Mouse (Mus musculus): ENCODE measurements at regions not wholly inside any gene's neighbourhood (a gene's known extent, or its start where the extent isn't known, plus 50 kb on each side); places are given as distances from the start of the nearest gene placed in this dataset.

DNA sequence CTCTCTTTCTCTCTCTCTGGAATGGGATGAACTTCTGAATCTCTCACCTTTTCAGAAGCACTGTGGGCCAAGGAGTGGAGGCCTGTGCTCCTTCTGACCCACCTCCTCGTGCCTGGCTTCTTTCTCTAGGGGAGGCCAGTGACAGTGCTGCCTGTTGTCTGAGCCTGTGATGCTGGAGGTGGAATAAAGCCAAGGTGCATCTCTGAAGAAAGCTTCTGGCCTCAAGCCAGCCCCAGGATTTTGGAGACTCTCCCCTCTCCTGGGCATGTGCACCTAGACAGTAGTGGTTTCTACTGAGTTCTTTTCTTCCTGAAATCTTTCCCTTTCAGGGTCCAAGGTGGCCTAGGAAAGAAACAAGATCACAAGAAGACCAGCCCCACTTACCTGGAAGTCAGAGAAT is 63.3 kb upstream of the Polg start:
- TF ChIP-seq EP300 (IDR thresholded peaks at IDR 0.05; ENCODE audit: insufficient read depth, low read depth, low read length) (no peak), POLR2A (IDR thresholded peaks at IDR 0.05; ENCODE audit: insufficient read depth, low read length) (no peak), CTCF (IDR thresholded peaks at IDR 0.05; ENCODE audit: low read depth, low read length) (no peak)
- Histone ChIP-seq H3K9me3 (replicated peaks; ENCODE audit: control insufficient read depth, insufficient read depth, low read length, poor library complexity, severe bottlenecking) (no peaks in the 10 kb centered on the region), H3K36me3 (ENCODE audit: control insufficient read depth, insufficient read depth, low read length, poor library complexity, severe bottlenecking) (no peaks in the 10 kb centered on the region), H3K4me3 (ENCODE audit: low read depth, low read length) (no peak overlapping the region), H3K4me1 (ENCODE audit: control insufficient read depth, insufficient read depth, low read length) (peaks cover 2% of the 10 kb centered on the region), H3K27me3 (ENCODE audit: control insufficient read depth, insufficient read depth, low read length, poor library complexity, severe bottlenecking) (no peaks in the 10 kb centered on the region; the same call in none of the 2 replicates), H3K27ac (ENCODE audit: insufficient read depth, low read length) (no peak overlapping the region), H3K9ac (ENCODE audit: low read depth, poor library complexity, severe bottlenecking) (no peak overlapping the region)

DNA sequence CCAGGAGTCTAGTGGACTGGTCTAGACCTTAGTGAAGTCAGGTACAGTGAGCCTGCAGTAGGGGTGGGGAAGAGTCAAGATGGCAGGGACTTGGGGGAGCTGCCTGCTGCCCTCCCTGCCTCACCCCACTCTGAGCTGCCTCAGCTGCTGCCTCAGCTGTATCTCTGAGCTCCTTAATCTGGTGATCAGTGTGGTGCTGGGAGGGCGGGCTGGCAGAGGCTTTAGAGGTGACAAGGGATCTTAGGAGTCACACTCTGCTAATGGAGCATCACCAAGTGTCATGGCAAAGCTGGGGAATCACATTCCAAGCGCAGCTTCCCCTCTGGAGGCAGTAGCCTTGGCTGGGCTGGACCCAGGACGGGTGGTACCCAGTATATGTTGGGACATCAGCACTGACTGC is 61.8 kb upstream of the Polg start:
- H3K27ac ChIP-seq (ENCODE audit: insufficient read depth, low read length) = no peak overlapping the region
- H3K27me3 ChIP-seq (ENCODE audit: control insufficient read depth, insufficient read depth, low read length, poor library complexity, severe bottlenecking) = no peaks in the 10 kb centered on the region
- peaks cover 2% of the 10 kb centered on the region for H3K4me1 ChIP-seq (ENCODE audit: control insufficient read depth, insufficient read depth, low read length)
- TF ChIP-seq CTCF (IDR thresholded peaks at IDR 0.05; ENCODE audit: low read depth, low read length) = no peak
- no peak for TF ChIP-seq EP300 (IDR thresholded peaks at IDR 0.05; ENCODE audit: insufficient read depth, low read depth, low read length)
- no peak for TF ChIP-seq POLR2A (IDR thresholded peaks at IDR 0.05; ENCODE audit: insufficient read depth, low read length)
- H3K9me3 ChIP-seq (replicated peaks; ENCODE audit: control insufficient read depth, insufficient read depth, low read length, poor library complexity, severe bottlenecking) = no peaks in the 10 kb centered on the region
- no peaks in the 10 kb centered on the region for H3K36me3 ChIP-seq (ENCODE audit: control insufficient read depth, insufficient read depth, low read length, poor library complexity, severe bottlenecking)
- H3K9ac ChIP-seq (ENCODE audit: low read depth, poor library complexity, severe bottlenecking) = no peak overlapping the region
- no peak overlapping the region for H3K4me3 ChIP-seq (ENCODE audit: low read depth, low read length)

DNA sequence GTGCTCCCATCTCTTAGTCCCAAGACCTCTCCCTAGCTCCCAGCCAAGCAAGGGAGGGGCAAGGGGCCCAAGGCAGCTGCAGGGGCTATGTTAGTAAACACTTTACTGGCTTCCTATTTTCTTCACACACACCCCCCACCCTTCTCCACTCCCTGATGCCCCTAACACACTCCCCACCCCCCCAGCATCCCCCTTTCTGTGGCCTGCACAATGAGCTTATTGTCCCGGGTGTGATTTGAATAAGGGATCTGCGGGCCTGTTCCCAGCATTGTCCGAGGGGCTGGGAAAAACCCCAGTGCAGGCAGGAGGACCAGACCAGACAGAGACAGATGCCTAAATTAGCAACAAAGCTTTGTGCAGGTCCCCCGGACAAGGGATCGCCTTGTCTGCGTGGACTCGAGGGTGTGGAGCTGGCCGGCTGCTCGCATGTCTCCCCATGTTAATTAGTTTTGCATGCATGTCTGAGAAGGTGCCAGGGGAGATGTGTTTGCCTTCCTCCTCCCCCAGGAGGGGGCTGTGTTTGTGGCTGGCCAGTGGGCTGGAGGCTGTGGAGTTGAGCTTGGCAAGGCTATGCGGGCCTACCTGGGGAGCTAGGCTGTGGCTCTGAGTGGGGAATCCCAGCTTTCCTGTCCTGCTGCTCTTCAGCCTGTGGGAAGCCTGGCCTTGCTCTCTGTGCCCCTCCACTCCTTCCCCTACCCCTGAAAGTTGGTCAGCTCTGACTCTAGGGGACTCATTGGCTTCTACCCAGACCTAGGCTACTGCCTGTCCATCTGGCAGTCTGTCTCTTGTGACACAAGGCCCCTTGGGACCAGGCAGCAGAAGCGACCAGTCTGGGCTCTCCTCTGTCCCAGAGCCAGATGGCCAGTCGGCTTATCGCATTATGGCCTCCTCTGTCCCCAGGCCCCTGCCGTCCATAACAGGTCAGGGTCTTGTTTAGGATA is 59.8 kb upstream of the Polg start:
- no peak overlapping the region for H3K4me3 ChIP-seq (ENCODE audit: low read depth, low read length)
- no peaks in the 10 kb centered on the region; the same call in 1 of the 2 replicates for H3K27me3 ChIP-seq (ENCODE audit: control insufficient read depth, insufficient read depth, low read length, poor library complexity, severe bottlenecking)
- no peaks in the 10 kb centered on the region for H3K9me3 ChIP-seq (replicated peaks; ENCODE audit: control insufficient read depth, insufficient read depth, low read length, poor library complexity, severe bottlenecking)
- H3K36me3 ChIP-seq (ENCODE audit: control insufficient read depth, insufficient read depth, low read length, poor library complexity, severe bottlenecking) = no peaks in the 10 kb centered on the region
- H3K9ac ChIP-seq (ENCODE audit: low read depth, poor library complexity, severe bottlenecking) = no peak overlapping the region
- H3K27ac ChIP-seq (ENCODE audit: insufficient read depth, low read length) = no peak overlapping the region
- H3K4me1 ChIP-seq (ENCODE audit: control insufficient read depth, insufficient read depth, low read length) = peaks cover 2% of the 10 kb centered on the region
- TF ChIP-seq EP300 (IDR thresholded peaks at IDR 0.05; ENCODE audit: insufficient read depth, low read depth, low read length) = 0 out of 2 replicates have a peak, but pooled peaks have one; percentile 13
- TF ChIP-seq POLR2A (IDR thresholded peaks at IDR 0.05; ENCODE audit: insufficient read depth, low read length) = no peak
- TF ChIP-seq CTCF (IDR thresholded peaks at IDR 0.05; ENCODE audit: low read depth, low read length) = no peak

DNA sequence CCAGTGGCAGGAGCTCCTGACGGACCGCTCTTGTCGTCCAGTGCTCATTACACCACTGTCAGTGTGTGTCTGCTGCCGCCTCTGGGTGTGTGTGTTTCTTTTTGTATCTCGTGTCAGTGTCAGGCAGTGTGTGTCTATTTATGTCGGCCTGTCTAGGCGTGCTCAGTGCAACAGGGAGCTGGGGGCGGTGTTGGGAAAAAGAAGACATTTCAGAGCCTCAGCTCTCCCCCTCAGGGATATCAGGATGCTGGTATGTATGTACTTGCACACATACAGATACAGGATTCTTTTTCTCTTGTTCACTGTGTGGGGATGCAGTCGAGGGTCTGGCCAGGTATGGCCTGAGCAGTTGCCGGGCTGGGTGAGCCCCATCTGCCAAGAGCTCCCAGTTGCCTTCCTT is 58.8 kb upstream of the Polg start:
- no peaks in the 10 kb centered on the region for H3K36me3 ChIP-seq (ENCODE audit: control insufficient read depth, insufficient read depth, low read length, poor library complexity, severe bottlenecking)
- no peak overlapping the region for H3K9ac ChIP-seq (ENCODE audit: low read depth, poor library complexity, severe bottlenecking)
- H3K4me3 ChIP-seq (ENCODE audit: low read depth, low read length) = no peak overlapping the region
- H3K27me3 ChIP-seq (ENCODE audit: control insufficient read depth, insufficient read depth, low read length, poor library complexity, severe bottlenecking) = no peaks in the 10 kb centered on the region; the same call in 1 of the 2 replicates
- TF ChIP-seq CTCF (IDR thresholded peaks at IDR 0.05; ENCODE audit: low read depth, low read length) (no peak), EP300 (IDR thresholded peaks at IDR 0.05; ENCODE audit: insufficient read depth, low read depth, low read length) (no peak), POLR2A (IDR thresholded peaks at IDR 0.05; ENCODE audit: insufficient read depth, low read length) (no peak)
- no peaks in the 10 kb centered on the region for H3K9me3 ChIP-seq (replicated peaks; ENCODE audit: control insufficient read depth, insufficient read depth, low read length, poor library complexity, severe bottlenecking)
- H3K27ac ChIP-seq (ENCODE audit: insufficient read depth, low read length) = no peak overlapping the region
- H3K4me1 ChIP-seq (ENCODE audit: control insufficient read depth, insufficient read depth, low read length) = peaks cover 2% of the 10 kb centered on the region

DNA sequence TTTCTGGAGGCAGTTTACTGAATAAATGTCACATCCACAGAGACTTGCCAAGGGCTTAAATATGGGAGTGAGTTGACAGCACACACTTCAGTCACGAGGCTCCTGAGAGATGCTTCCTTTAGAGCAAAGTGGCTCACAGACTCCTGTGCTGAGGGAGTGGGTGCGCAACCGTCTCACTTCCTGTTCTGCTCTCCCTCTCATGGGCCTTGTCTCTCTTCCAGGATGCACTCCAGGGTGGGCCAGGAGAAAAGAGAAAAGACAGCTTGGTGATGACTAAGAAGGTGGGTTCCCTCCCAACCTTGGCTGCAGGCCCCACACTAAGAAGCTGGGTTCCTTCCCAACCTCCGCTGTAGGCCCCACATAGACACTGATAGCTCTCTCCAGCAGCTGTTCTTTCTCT is 57.5 kb upstream of the Polg start:
- no peak overlapping the region for H3K9ac ChIP-seq (ENCODE audit: low read depth, poor library complexity, severe bottlenecking)
- H3K27me3 ChIP-seq (ENCODE audit: control insufficient read depth, insufficient read depth, low read length, poor library complexity, severe bottlenecking) = no peaks in the 10 kb centered on the region; the same call in 1 of the 2 replicates
- H3K9me3 ChIP-seq (replicated peaks; ENCODE audit: control insufficient read depth, insufficient read depth, low read length, poor library complexity, severe bottlenecking) = no peaks in the 10 kb centered on the region
- H3K4me1 ChIP-seq (ENCODE audit: control insufficient read depth, insufficient read depth, low read length) = peaks cover 2% of the 10 kb centered on the region
- no peak for TF ChIP-seq EP300 (IDR thresholded peaks at IDR 0.05; ENCODE audit: insufficient read depth, low read depth, low read length)
- no peak for TF ChIP-seq CTCF (IDR thresholded peaks at IDR 0.05; ENCODE audit: low read depth, low read length)
- TF ChIP-seq POLR2A (IDR thresholded peaks at IDR 0.05; ENCODE audit: insufficient read depth, low read length) = no peak
- H3K27ac ChIP-seq (ENCODE audit: insufficient read depth, low read length) = no peak overlapping the region
- no peaks in the 10 kb centered on the region for H3K36me3 ChIP-seq (ENCODE audit: control insufficient read depth, insufficient read depth, low read length, poor library complexity, severe bottlenecking)
- H3K4me3 ChIP-seq (ENCODE audit: low read depth, low read length) = no peak overlapping the region

GRCm38 (mm10) chr7:79522046-79522445 is 55.9 kb upstream of the Polg start:
- H3K27me3 ChIP-seq (ENCODE audit: control insufficient read depth, insufficient read depth, low read length, poor library complexity, severe bottlenecking) = no peaks in the 10 kb centered on the region; the same call in 1 of the 2 replicates
- no peak overlapping the region for H3K9ac ChIP-seq (ENCODE audit: low read depth, poor library complexity, severe bottlenecking)
- H3K4me3 ChIP-seq (ENCODE audit: low read depth, low read length) = no peak overlapping the region
- H3K36me3 ChIP-seq (ENCODE audit: control insufficient read depth, insufficient read depth, low read length, poor library complexity, severe bottlenecking) = no peaks in the 10 kb centered on the region
- TF ChIP-seq CTCF (IDR thresholded peaks at IDR 0.05; ENCODE audit: low read depth, low read length) (no peak), EP300 (IDR thresholded peaks at IDR 0.05; ENCODE audit: insufficient read depth, low read depth, low read length) (no peak), POLR2A (IDR thresholded peaks at IDR 0.05; ENCODE audit: insufficient read depth, low read length) (no peak)
- H3K27ac ChIP-seq (ENCODE audit: insufficient read depth, low read length) = no peak overlapping the region
- H3K9me3 ChIP-seq (replicated peaks; ENCODE audit: control insufficient read depth, insufficient read depth, low read length, poor library complexity, severe bottlenecking) = no peaks in the 10 kb centered on the region
- H3K4me1 ChIP-seq (ENCODE audit: control insufficient read depth, insufficient read depth, low read length) = peaks cover 2% of the 10 kb centered on the region

Data from ES-Bruce4 (cell line).